Mouse (Mus musculus): Measurements from ENCODE around the gene Adamts9. TPM values are rescaled to one million over a fixed set of nuclear protein-coding genes. Genes with fewer than 3 reads are reported as not detected.

Gene Adamts9
- total and polyA plus RNA-seq, 3 experiments: 0.27 TPM; not detected in 2

- H3K9me3 ChIP-seq (replicated peaks): peaks cover 4% of the 10 kb centered on the region
- no peak for ATAC-seq (ENCODE audit: extremely low read depth, insufficient number of reproducible peaks, low FRiP score, poor library complexity, severe bottlenecking)
- no peak for DNase-seq (ENCODE audit: low spot score)
- TF ChIP-seq POLR2AphosphoS5 (IDR thresholded peaks at IDR 0.05; ENCODE audit: insufficient replicate concordance, low read depth, low read length) (no peak), GATA2 (IDR thresholded peaks at IDR 0.05; ENCODE audit: borderline replicate concordance, low read depth, low read length) (no peak), CTCF (IDR thresholded peaks at IDR 0.05; ENCODE audit: low read depth, low read length) (no peak), TAL1 (conservative IDR thresholded peaks at IDR 0.05; ENCODE audit: low read depth, low read length) (no peak), GATA1 (IDR thresholded peaks at IDR 0.05; ENCODE audit: borderline replicate concordance, low read length) (no peak)
- H3K36me3 ChIP-seq (replicated peaks): no peaks in the 10 kb centered on the region
- no peaks in the 10 kb centered on the region for H3K27me3 ChIP-seq (ENCODE audit: insufficient read depth, low read length)
- H3K4me3 ChIP-seq (ENCODE audit: low read depth, low read length): no peak overlapping the region
- H3K4me1 ChIP-seq (ENCODE audit: insufficient read depth, low read depth, low read length): no peaks in the 10 kb centered on the region
These were observed 16.1 kb upstream of the Adamts9 start for GRCm38 (mm10) chr6:92959416-92959815.

GRCm38 (mm10) chr6:92947337-92948042 is 4.2 kb upstream of the Adamts9 start:
- Histone ChIP-seq H3K4me3 (ENCODE audit: low read depth, low read length) (no peak overlapping the region), H3K4me1 (ENCODE audit: insufficient read depth, low read depth, low read length) (no peaks in the 10 kb centered on the region), H3K9me3 (replicated peaks) (peaks cover 25% of the 10 kb centered on the region), H3K36me3 (replicated peaks) (no peaks in the 10 kb centered on the region), H3K27me3 (ENCODE audit: insufficient read depth, low read length) (no peaks in the 10 kb centered on the region)
- DNase-seq (ENCODE audit: low spot score): no peak
- ATAC-seq (ENCODE audit: extremely low read depth, insufficient number of reproducible peaks, low FRiP score, poor library complexity, severe bottlenecking): no peak
- TF ChIP-seq GATA1 (IDR thresholded peaks at IDR 0.05; ENCODE audit: borderline replicate concordance, low read length) (no peak), POLR2AphosphoS5 (IDR thresholded peaks at IDR 0.05; ENCODE audit: insufficient replicate concordance, low read depth, low read length) (no peak), GATA2 (IDR thresholded peaks at IDR 0.05; ENCODE audit: borderline replicate concordance, low read depth, low read length) (no peak), CTCF (IDR thresholded peaks at IDR 0.05; ENCODE audit: low read depth, low read length) (no peak), TAL1 (conservative IDR thresholded peaks at IDR 0.05; ENCODE audit: low read depth, low read length) (no peak)

- no peak for DNase-seq (ENCODE audit: low spot score)
- TF ChIP-seq GATA2 (IDR thresholded peaks at IDR 0.05; ENCODE audit: borderline replicate concordance, low read depth, low read length): no peak
- peaks cover 41% of the 10 kb centered on the region for H3K9me3 ChIP-seq (replicated peaks)
- H3K4me1 ChIP-seq (ENCODE audit: insufficient read depth, low read depth, low read length): no peaks in the 10 kb centered on the region
- no peak overlapping the region for H3K4me3 ChIP-seq (ENCODE audit: low read depth, low read length)
- ATAC-seq (ENCODE audit: extremely low read depth, insufficient number of reproducible peaks, low FRiP score, poor library complexity, severe bottlenecking): no peak
- no peaks in the 10 kb centered on the region for H3K36me3 ChIP-seq (replicated peaks)
- peaks cover 6% of the 10 kb centered on the region; the same call in 1 of the 2 replicates for H3K27me3 ChIP-seq (ENCODE audit: insufficient read depth, low read length)
These were observed 1.4 kb upstream of the Adamts9 start for GRCm38 (mm10) chr6:92944711-92945110.

- DNase-seq (ENCODE audit: low spot score) (no peak), ATAC-seq (ENCODE audit: extremely low read depth, insufficient number of reproducible peaks, low FRiP score, poor library complexity, severe bottlenecking) (no peak)
- Histone ChIP-seq H3K27me3 (ENCODE audit: insufficient read depth, low read length) (peaks cover 6% of the 10 kb centered on the region; the same call in 1 of the 2 replicates), H3K9me3 (replicated peaks) (peaks cover 39% of the 10 kb centered on the region), H3K36me3 (replicated peaks) (no peaks in the 10 kb centered on the region), H3K4me3 (ENCODE audit: low read depth, low read length) (no peak overlapping the region), H3K4me1 (ENCODE audit: insufficient read depth, low read depth, low read length) (no peaks in the 10 kb centered on the region)
- TF ChIP-seq GATA2 (IDR thresholded peaks at IDR 0.05; ENCODE audit: borderline replicate concordance, low read depth, low read length) (no peak), CTCF (IDR thresholded peaks at IDR 0.05; ENCODE audit: low read depth, low read length) (no peak), POLR2AphosphoS5 (IDR thresholded peaks at IDR 0.05; ENCODE audit: insufficient replicate concordance, low read depth, low read length) (no peak), GATA1 (IDR thresholded peaks at IDR 0.05; ENCODE audit: borderline replicate concordance, low read length) (no peak), TAL1 (conservative IDR thresholded peaks at IDR 0.05; ENCODE audit: low read depth, low read length) (no peak)
These were observed 875 bp upstream of the Adamts9 start for GRCm38 (mm10) chr6:92944048-92944685.

GRCm38 (mm10) chr6:92941756-92942420 is 1.4 kb downstream of the Adamts9 start:
- no peak for ATAC-seq (ENCODE audit: extremely low read depth, insufficient number of reproducible peaks, low FRiP score, poor library complexity, severe bottlenecking)

GRCm38 (mm10) chr6:92941281-92941731 is 2.0 kb downstream of the Adamts9 start:
- DNase-seq (ENCODE audit: low spot score) (no peak), ATAC-seq (ENCODE audit: extremely low read depth, insufficient number of reproducible peaks, low FRiP score, poor library complexity, severe bottlenecking) (no peak)
- peaks cover 6% of the 10 kb centered on the region; the same call in 1 of the 2 replicates for H3K27me3 ChIP-seq (ENCODE audit: insufficient read depth, low read length)

More at GRCm38 (mm10) chr6:92941756-92942420, 1.4 kb downstream of the Adamts9 start:
- H3K27me3 ChIP-seq (ENCODE audit: insufficient read depth, low read length): peaks cover 6% of the 10 kb centered on the region; the same call in 1 of the 2 replicates
- H3K36me3 ChIP-seq (replicated peaks): no peaks in the 10 kb centered on the region
- H3K4me1 ChIP-seq (ENCODE audit: insufficient read depth, low read depth, low read length): no peaks in the 10 kb centered on the region
- no peak overlapping the region for H3K4me3 ChIP-seq (ENCODE audit: low read depth, low read length)
- no peak for DNase-seq (ENCODE audit: low spot score)
- H3K9me3 ChIP-seq (replicated peaks): peaks cover 27% of the 10 kb centered on the region
- no peak for TF ChIP-seq GATA1 (IDR thresholded peaks at IDR 0.05; ENCODE audit: borderline replicate concordance, low read length)
- TF ChIP-seq POLR2AphosphoS5 (IDR thresholded peaks at IDR 0.05; ENCODE audit: insufficient replicate concordance, low read depth, low read length): no peak
- TF ChIP-seq TAL1 (conservative IDR thresholded peaks at IDR 0.05; ENCODE audit: low read depth, low read length): no peak
- no peak for TF ChIP-seq GATA2 (IDR thresholded peaks at IDR 0.05; ENCODE audit: borderline replicate concordance, low read depth, low read length)
- TF ChIP-seq CTCF (IDR thresholded peaks at IDR 0.05; ENCODE audit: low read depth, low read length): no peak

More at GRCm38 (mm10) chr6:92941281-92941731, 2.0 kb downstream of the Adamts9 start:
- TF ChIP-seq POLR2AphosphoS5 (IDR thresholded peaks at IDR 0.05; ENCODE audit: insufficient replicate concordance, low read depth, low read length): no peak
- no peak for TF ChIP-seq CTCF (IDR thresholded peaks at IDR 0.05; ENCODE audit: low read depth, low read length)
- peaks cover 27% of the 10 kb centered on the region for H3K9me3 ChIP-seq (replicated peaks)
- no peaks in the 10 kb centered on the region for H3K36me3 ChIP-seq (replicated peaks)
- no peaks in the 10 kb centered on the region for H3K4me1 ChIP-seq (ENCODE audit: insufficient read depth, low read depth, low read length)
- no peak overlapping the region for H3K4me3 ChIP-seq (ENCODE audit: low read depth, low read length)
